Mouse (Mus musculus) gastrocnemius, postnatal 25 days (tissue): ENCODE measurements around the gene Thsd7b. TPM values are rescaled to one million over a fixed set of nuclear protein-coding genes. Genes with fewer than 3 reads are reported as not detected.

ENCODE experiments used
- DNase-seq: peaks from one replicate; pipeline ENCODE4 v3.0.0; 2022
- long read RNA-seq, 2 experiments: library from polyadenylated mRNA; stranded (forward); transcript quantifications; one replicate each; pipeline ENCODE4 v2.0.0; 2021
- total RNA-seq, 2 experiments: library from RNA; stranded (reverse); gene quantifications; 1 replicate in 1 of 2; 2 replicates in 1 of 2; pipeline ENCODE4 v1.2.3; 2021

The Thsd7b gene
- total RNA-seq: under 1 TPM; 0.51 to 0.64 TPM
- long read RNA-seq, experiment 1: 0 reads
- long read RNA-seq, experiment 2, partial matches to known transcripts: 1 of 1 reads
- long read RNA-seq, experiment 2, other reads (novel, unspliced or antisense): 0 of 1 reads

GRCm38 (mm10) chr1:129272982-129273937, at the start of gene Thsd7b:
Gene Thsd7b, plus strand, starts transcription at chr1:129273302.
- DNase-seq: no peak

- DNase-seq: no peak
Observed at GRCm38 (mm10) chr1:129244292-129244691, 28.8 kb upstream of the Thsd7b start.

GRCm38 (mm10) chr1:129250704-129251443, 22.2 kb upstream of the Thsd7b start:
- DNase-seq: no peak

- no peak for DNase-seq
Observed at GRCm38 (mm10) chr1:129266684-129267083, 6.4 kb upstream of the Thsd7b start.

GRCm38 (mm10) chr1:129304173-129304572, 31.1 kb downstream of the Thsd7b start:
- DNase-seq: no peak

GRCm38 (mm10) chr1:129324388-129324787, 51.3 kb downstream of the Thsd7b start:
- no peak for DNase-seq

- no peak for DNase-seq
Observed at GRCm38 (mm10) chr1:129324798-129325197, 51.7 kb downstream of the Thsd7b start.

GRCm38 (mm10) chr1:129356631-129357030, 83.5 kb downstream of the Thsd7b start:
- no peak for DNase-seq

GRCm38 (mm10) chr1:129357378-129357777, 84.3 kb downstream of the Thsd7b start:
- no peak for DNase-seq

- DNase-seq: no peak
Observed at GRCm38 (mm10) chr1:129363368-129363767, 90.3 kb downstream of the Thsd7b start.

- DNase-seq: no peak
Observed at GRCm38 (mm10) chr1:129364828-129365227, 91.7 kb downstream of the Thsd7b start.

GRCm38 (mm10) chr1:129365590-129365989, 92.5 kb downstream of the Thsd7b start:
- no peak for DNase-seq

GRCm38 (mm10) chr1:129386479-129386878, 113.4 kb downstream of the Thsd7b start:
- DNase-seq: no peak

GRCm38 (mm10) chr1:129411584-129411983, 138.5 kb downstream of the Thsd7b start:
- no peak for DNase-seq

- no peak for DNase-seq
Observed at GRCm38 (mm10) chr1:129421581-129421980, 148.5 kb downstream of the Thsd7b start.

GRCm38 (mm10) chr1:129464414-129464813, 191.3 kb downstream of the Thsd7b start:
- no peak for DNase-seq

- DNase-seq: no peak
Observed at GRCm38 (mm10) chr1:129473504-129473903, 200.4 kb downstream of the Thsd7b start.

- DNase-seq: no peak
Observed at GRCm38 (mm10) chr1:129484266-129485031, 211.3 kb downstream of the Thsd7b start.

- DNase-seq: no peak
Observed at GRCm38 (mm10) chr1:129491136-129491535, 218.0 kb downstream of the Thsd7b start.

- no peak for DNase-seq
Observed at GRCm38 (mm10) chr1:129493929-129494328, 220.8 kb downstream of the Thsd7b start.

- no peak for DNase-seq
Observed at GRCm38 (mm10) chr1:129501707-129502106, 228.6 kb downstream of the Thsd7b start.

GRCm38 (mm10) chr1:129516379-129516778, 243.3 kb downstream of the Thsd7b start:
- DNase-seq: no peak
